Mouse (Mus musculus): ENCODE measurements around the gene Letm1. TPM values are rescaled to one million over a fixed set of nuclear protein-coding genes. Genes with fewer than 3 reads are reported as not detected.

Letm1 gene
- polyA plus RNA-seq (2015; fragmentation: Nextera tagmentation; extraction: Ambion mirVana) = 45.7 and 48.4 TPM in 2 replicates

DNA sequence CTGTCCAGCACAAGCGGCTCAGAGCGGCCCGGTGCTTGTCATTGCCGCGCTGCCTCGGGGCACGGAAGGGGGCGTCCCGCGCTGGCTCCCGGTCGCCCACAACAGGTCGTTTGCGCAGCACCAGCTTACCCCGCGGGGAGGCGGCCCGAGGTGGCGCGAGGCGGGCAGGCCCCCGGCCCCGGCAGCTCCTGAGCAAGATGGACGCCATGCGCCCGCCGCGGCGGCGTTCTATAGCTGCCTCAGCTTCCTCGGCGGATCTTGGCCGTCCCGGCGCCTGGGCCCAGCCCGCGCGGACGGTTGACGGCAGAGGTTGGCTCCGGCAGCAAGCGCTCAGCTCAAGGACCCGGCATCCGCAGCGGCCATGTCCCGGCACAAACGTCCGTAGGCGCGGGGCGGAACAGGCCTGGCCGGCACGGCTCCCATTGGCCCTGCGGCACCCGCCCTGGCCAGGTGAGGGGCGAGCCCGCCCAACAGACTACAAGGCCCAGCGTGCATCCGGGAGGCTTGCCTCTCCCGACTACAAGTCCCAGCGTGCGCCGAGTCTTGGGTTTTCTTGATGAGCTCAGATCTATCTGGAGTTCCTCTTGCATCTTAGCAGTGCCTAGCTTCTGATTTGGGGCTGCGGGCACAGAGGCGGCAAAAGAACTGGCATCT, at the start of gene Letm1:
TSS of gene Letm1 (minus strand) at position 473 of the 654 bp plus-strand sequence.
- peak within 1 kb of the TSS; percentile 90 for H3K9ac ChIP-seq
- H3K4me2 ChIP-seq = peak within 1 kb of the TSS; percentile 68
- ATAC-seq (replicated peaks; ENCODE audit: low FRiP score) = peak; percentile 100
- peaks cover 14% of the 10 kb centered on the region for H3K4me1 ChIP-seq
- no peaks in the 10 kb centered on the region for H3K27me3 ChIP-seq
- H3K9me3 ChIP-seq (replicated peaks) = no peaks in the 10 kb centered on the region
- peak within 1 kb of the TSS; percentile 91 for H3K27ac ChIP-seq
- peaks cover 10% of the 10 kb centered on the region for H3K36me3 ChIP-seq
- under 1% methylated on average over 65 of the region's 65 CpGs for WGBS
- H3K4me3 ChIP-seq (replicated peaks) = peak within 1 kb of the TSS; percentile 99

DNA sequence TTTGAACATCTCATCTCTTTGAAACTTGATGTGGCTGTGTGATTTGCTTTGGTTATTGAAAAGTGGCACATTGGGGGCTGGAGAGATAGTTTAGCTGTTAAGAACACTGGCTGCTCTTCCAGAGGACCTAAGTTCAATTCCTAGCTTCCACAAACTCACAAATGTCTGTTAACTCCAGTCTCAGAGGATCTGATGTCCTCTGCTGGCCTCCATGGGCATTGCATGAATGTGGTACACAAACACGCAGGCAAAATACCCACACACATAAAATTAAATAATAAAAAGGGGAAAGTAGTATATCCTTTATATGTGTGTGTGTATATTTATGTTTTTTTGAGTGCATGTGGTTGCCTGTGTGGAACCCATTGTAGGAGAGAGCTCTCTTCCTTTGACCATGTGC, 48.2 kb upstream of the Letm1 start:
- Histone ChIP-seq H3K9ac (no peak overlapping the region), H3K4me2 (no peak overlapping the region), H3K4me1 (no peaks in the 10 kb centered on the region), H3K4me3 (replicated peaks) (no peak overlapping the region), H3K27me3 (no peaks in the 10 kb centered on the region), H3K27ac (no peak overlapping the region), H3K36me3 (peaks cover 9% of the 10 kb centered on the region; the same call in 1 of the 2 replicates), H3K9me3 (replicated peaks) (no peaks in the 10 kb centered on the region)
- WGBS = 81% methylated on average over 1 of the region's 1 CpGs
- ATAC-seq (replicated peaks; ENCODE audit: low FRiP score) = no peak

DNA sequence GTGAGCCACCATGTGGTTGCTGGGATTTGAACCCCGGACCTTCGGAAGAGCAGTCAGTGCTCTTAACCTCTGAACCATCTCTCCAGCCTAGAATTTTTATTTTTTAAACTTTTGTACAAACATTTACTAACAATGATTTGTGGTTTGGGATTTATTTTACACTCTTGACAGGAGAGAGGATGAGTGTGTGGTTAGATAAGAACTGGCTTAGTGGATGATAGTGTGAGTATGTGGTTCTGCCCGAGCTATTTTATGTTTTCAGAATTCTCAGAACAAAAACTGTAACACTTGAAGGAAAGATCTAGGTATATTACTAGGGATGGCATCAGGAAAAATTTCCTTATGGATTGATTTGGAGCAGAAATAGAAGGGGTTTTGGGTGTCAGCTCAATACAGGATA, 47.3 kb upstream of the Letm1 start:
- no peaks in the 10 kb centered on the region for H3K4me1 ChIP-seq
- no peaks in the 10 kb centered on the region for H3K27me3 ChIP-seq
- no peak overlapping the region for H3K27ac ChIP-seq
- peaks cover 9% of the 10 kb centered on the region; the same call in 1 of the 2 replicates for H3K36me3 ChIP-seq
- no peak for ATAC-seq (replicated peaks; ENCODE audit: low FRiP score)
- H3K9me3 ChIP-seq (replicated peaks) = no peaks in the 10 kb centered on the region
- no peak overlapping the region for H3K4me3 ChIP-seq (replicated peaks)
- WGBS = 90% methylated on average over 3 of the region's 3 CpGs
- H3K4me2 ChIP-seq = no peak overlapping the region
- no peak overlapping the region for H3K9ac ChIP-seq

DNA sequence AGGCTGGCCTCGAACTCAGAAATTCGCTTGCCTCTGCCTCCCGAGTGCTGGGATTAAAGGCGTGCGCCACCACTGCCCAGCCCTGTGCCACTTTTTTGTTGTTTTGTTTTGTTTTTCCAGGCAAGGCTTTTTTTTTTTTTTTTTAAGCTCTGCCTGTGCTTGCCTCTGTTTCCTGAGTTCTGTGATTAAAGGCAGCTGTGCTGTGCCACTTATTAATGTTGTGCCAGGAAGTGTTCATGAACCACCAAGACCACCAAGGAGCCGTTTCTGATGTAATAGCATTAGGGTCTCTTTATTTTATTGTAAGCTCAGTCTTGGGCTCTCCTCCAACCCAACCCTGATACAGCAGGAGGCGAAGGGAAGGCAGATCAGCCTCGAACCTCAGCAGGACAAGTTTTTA, 45.5 kb upstream of the Letm1 start:
- H3K9me3 ChIP-seq (replicated peaks) = no peaks in the 10 kb centered on the region
- H3K4me3 ChIP-seq (replicated peaks) = no peak overlapping the region
- ATAC-seq (replicated peaks; ENCODE audit: low FRiP score) = no peak
- H3K27ac ChIP-seq = no peak overlapping the region
- no peaks in the 10 kb centered on the region for H3K27me3 ChIP-seq
- peaks cover 18% of the 10 kb centered on the region; the same call in 1 of the 2 replicates for H3K36me3 ChIP-seq
- H3K4me1 ChIP-seq = peaks cover 12% of the 10 kb centered on the region; the same call in 1 of the 2 replicates
- H3K4me2 ChIP-seq = no peak overlapping the region
- 87% methylated on average over 8 of the region's 8 CpGs for WGBS
- H3K9ac ChIP-seq = no peak overlapping the region

DNA sequence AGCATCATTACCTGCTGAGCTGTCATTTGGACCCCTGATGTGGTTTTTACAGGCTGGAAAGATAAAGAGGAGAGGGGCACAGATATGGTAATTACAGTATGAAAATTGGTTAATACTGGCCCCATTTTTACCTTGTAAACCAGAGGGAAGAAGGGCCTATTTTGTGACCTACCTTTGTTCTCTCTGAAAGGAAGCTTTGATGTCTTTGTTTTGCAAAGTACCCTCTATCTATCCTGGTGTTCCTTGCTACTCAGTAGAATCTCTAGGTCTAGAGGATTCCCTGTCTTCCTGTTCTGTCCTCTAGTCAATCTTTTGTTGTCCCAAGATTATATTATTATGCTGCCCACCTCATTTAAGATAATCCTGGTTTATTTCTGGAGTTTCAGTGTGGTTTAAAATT, 43.4 kb upstream of the Letm1 start:
- H3K36me3 ChIP-seq = peaks cover 14% of the 10 kb centered on the region; the same call in 1 of the 2 replicates
- no peak overlapping the region for H3K4me2 ChIP-seq
- no peaks in the 10 kb centered on the region for H3K9me3 ChIP-seq (replicated peaks)
- no peaks in the 10 kb centered on the region for H3K27me3 ChIP-seq
- H3K9ac ChIP-seq = no peak overlapping the region
- no peak overlapping the region for H3K4me3 ChIP-seq (replicated peaks)
- no peak for ATAC-seq (replicated peaks; ENCODE audit: low FRiP score)
- no peak overlapping the region for H3K27ac ChIP-seq
- H3K4me1 ChIP-seq = peaks cover 24% of the 10 kb centered on the region

DNA sequence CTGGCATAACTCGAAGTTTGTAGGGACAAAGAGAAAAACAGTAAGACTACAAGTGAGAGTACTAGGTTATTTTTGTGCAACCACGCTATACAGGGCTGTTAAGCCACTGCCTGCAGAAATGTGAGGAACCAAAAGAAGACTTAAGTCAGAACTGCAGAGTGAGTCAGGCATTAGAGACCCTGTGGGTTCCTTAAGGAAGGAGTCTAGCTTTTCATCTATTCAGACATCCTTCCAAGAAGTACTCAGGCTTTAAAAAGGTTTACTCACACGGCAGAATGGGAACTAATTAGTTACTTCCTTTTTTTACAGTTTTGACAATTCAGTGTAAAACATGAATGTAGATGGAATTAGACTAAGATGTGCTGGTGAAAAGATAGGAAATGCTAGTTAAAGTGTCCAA, 39.8 kb upstream of the Letm1 start:
- Histone ChIP-seq H3K27ac (no peak overlapping the region), H3K4me3 (replicated peaks) (peak overlapping the region; percentile 99), H3K27me3 (no peaks in the 10 kb centered on the region), H3K9me3 (replicated peaks) (no peaks in the 10 kb centered on the region), H3K4me2 (peak overlapping the region; percentile 93), H3K9ac (0 out of 2 replicates have a peak overlapping the region, but pooled peaks have one; percentile 98), H3K36me3 (peaks cover 9% of the 10 kb centered on the region; the same call in 1 of the 2 replicates), H3K4me1 (peaks cover 37% of the 10 kb centered on the region)
- WGBS = 35% methylated on average over 3 of the region's 3 CpGs
- no peak for ATAC-seq (replicated peaks; ENCODE audit: low FRiP score)

DNA sequence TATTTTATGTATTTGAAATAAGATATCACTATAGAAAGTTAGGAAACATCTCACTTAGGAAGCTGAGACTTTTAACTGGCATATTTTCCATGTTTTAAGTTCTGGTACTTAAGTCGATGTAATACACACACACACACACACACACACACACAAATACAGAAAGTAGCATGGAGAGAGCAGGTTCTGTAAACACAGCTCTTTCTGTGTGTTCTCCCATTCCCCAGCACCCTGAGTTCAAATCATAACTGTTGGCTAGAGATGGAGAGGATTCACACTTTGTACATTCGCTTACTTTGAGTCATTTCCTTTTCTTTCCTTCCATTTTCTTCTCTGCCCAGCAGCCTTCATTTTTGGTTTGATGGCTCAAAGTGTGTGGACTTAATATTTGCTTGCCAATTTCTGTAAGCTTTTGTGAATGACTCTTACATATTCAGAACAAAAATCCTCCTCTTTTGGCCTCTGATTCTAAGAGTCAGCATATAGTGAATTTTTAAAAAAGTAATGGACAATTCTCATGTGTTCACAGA, 39.3 kb upstream of the Letm1 start:
- H3K4me3 ChIP-seq (replicated peaks) = peak overlapping the region; percentile 99
- H3K9ac ChIP-seq = peak overlapping the region; percentile 98
- H3K4me1 ChIP-seq = peaks cover 37% of the 10 kb centered on the region
- no peak for ATAC-seq (replicated peaks; ENCODE audit: low FRiP score)
- H3K9me3 ChIP-seq (replicated peaks) = no peaks in the 10 kb centered on the region
- H3K4me2 ChIP-seq = peak overlapping the region; percentile 93
- H3K27me3 ChIP-seq = no peaks in the 10 kb centered on the region
- no peak overlapping the region for H3K27ac ChIP-seq
- peaks cover 9% of the 10 kb centered on the region; the same call in 1 of the 2 replicates for H3K36me3 ChIP-seq
- 30% methylated on average over 2 of the region's 2 CpGs for WGBS

DNA sequence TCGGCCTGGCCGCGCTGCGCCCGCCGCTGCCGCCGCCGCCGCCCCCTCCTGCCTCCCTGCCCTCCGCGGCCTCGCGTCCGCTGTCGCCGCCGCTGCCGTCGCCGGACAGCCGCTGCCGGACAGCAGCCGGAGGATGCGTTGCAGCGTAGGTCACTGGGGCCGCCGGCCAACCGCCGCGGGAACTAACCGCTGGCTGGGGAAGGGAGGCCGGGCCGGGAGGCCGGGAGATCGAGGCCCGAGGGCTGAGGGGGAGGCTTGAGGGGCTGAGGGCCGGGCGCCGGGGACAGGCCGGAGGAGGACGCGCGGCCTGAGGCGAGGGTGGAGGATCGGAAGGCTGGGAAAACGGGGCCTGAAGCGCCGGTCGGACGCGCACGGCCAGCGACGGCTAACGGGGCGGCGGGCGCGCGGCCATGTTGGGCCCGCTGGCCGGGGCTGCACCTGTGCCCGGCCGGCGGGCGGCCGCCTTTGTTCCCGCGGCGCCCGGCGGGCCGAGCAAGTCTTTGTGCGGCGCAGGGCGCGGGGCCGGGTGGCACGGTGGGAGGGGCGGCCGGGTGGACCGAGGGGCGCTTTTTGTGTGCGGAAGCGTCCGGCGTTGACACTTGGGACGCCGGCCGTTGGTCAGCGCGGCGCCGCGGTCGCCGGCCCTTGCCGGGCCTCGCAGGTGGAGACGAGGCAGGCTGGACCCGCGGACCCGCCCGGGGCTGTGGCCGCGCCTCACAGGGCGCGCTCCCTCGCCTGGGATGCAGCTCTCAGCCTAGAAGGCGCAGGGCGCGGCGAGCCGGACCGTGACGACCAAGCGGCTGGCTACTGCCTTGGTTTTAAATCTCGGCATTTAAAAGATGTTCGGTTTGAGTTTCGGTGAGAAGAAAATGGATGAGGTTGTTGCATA, 38.4 kb upstream of the Letm1 start:
- peak overlapping the region; percentile 98 for H3K9ac ChIP-seq
- peak overlapping the region; percentile 98 for H3K27ac ChIP-seq
- peak overlapping the region; percentile 99 for H3K4me3 ChIP-seq (replicated peaks)
- H3K9me3 ChIP-seq (replicated peaks) = no peaks in the 10 kb centered on the region
- peaks cover 37% of the 10 kb centered on the region for H3K4me1 ChIP-seq
- peak overlapping the region; percentile 93 for H3K4me2 ChIP-seq
- no peaks in the 10 kb centered on the region for H3K27me3 ChIP-seq
- ATAC-seq (replicated peaks; ENCODE audit: low FRiP score) = peak; percentile 80
- H3K36me3 ChIP-seq = peaks cover 9% of the 10 kb centered on the region; the same call in 1 of the 2 replicates
- under 1% methylated on average over 106 of the region's 121 CpGs for WGBS

DNA sequence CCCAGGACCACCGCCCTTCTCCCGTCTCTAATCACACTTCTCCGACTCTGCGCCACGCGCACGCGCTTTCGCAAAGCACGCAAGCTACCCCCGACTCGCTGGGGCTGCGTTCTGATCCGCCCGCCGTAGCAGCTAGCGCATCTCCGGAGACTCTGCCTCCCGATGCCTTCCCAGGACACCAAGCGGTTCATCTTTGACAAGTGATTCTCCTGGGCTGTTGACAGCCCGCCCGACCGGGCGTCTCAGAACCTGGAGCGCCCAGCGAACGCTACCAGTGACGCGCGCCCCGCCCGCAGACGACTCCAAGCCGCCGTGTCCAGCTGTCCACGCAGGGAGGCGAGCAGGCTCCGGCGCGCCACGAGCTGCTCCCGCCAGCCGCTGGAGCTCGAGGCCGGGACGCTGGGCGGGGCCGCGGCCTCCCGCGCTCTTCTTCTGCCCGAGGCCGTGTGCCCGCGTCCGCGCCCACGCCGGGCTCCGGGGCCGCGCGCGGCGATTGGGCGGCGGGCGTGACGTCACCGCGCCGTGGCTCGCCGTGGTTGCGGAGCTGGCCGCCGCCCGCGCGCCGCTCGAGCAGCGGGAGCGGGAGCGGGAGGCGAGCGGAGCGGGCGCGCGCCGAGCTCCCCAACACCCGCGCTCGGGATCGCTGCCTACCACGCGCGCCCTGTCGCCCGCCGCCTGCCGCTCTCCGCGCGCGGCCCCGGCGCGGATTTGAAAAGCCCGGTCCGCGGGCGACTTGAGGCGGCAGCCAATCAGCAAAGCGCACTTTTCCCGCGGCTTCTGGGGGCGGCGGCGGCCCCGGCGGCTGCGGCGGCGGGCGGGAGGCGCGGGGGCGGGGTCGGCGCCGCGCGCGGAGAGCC, 37.5 kb upstream of the Letm1 start, which contains the start of gene Nsd2:
TSS of gene Nsd2 (plus strand) at position 850 of the 857 bp plus-strand sequence.
- peak; percentile 87 for ATAC-seq (replicated peaks; ENCODE audit: low FRiP score)
- Histone ChIP-seq H3K9ac (peak within 1 kb of the TSS; percentile 98), H3K4me2 (peak within 1 kb of the TSS; percentile 93), H3K36me3 (peaks cover 9% of the 10 kb centered on the region; the same call in 1 of the 2 replicates), H3K4me1 (peaks cover 37% of the 10 kb centered on the region), H3K9me3 (replicated peaks) (no peaks in the 10 kb centered on the region), H3K27ac (peak within 1 kb of the TSS; percentile 98), H3K27me3 (no peaks in the 10 kb centered on the region), H3K4me3 (replicated peaks) (peak within 1 kb of the TSS; percentile 99)
- under 1% methylated on average over 94 of the region's 136 CpGs for WGBS

DNA sequence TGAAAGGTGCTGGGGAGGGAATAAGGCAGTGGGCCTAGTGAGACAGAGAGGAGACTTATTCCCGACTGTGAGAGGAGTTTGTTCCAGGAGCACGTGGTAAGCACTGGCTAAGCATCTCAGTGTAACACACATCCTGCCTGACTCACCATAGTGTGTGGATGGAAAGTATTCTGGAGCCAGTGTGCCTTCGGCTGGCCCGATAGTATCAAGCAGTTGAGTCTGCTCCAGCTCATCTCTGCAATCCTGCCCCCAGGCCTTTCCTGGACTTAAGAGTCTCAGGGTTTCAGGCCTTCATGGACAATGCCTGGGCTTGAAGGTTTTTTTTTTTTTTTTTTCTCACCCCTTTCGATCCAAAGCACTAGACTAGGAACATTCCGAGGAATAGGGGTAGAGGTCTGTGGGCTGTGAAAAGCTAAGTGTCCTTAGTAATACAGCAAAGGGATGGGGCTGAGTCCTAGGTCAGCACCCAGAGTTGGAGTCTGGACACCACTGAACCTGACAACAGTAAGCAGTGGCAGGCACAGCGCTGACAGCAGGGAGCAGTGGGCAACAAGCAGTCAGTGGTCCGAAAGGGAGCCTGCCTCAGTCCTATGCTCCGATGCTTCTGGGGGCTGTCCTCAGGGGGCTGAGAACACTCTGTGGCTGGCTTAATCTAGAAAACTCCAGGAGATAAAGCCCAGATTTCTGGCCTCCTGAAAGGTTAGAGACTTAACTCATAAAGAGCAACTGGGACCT, 36.7 kb upstream of the Letm1 start:
- 19% methylated on average over 9 of the region's 9 CpGs for WGBS
- Histone ChIP-seq H3K9me3 (replicated peaks) (no peaks in the 10 kb centered on the region), H3K36me3 (0 out of 2 replicates have a peak, but pooled peaks cover 5% of the 10 kb centered on the region)

More for the DNA sequence above, 36.7 kb upstream of the Letm1 start:
- H3K4me3 ChIP-seq (replicated peaks) = peak overlapping the region; percentile 99
- H3K4me1 ChIP-seq = peaks cover 31% of the 10 kb centered on the region
- peak; percentile 27; the same call in 1 of the 2 replicates for ATAC-seq (replicated peaks; ENCODE audit: low FRiP score)
- peak overlapping the region; percentile 98 for H3K27ac ChIP-seq
- no peaks in the 10 kb centered on the region for H3K27me3 ChIP-seq
- peak overlapping the region; percentile 93 for H3K4me2 ChIP-seq
- peak overlapping the region; percentile 98 for H3K9ac ChIP-seq

Measured in kidney, embryonic 15.5 days (tissue).